Mouse (Mus musculus) heart, adult 2 months (tissue): ENCODE results near the gene Rassf2.

Experiments used
- CTCF ChIP-seq: fragments of 200-600 bp; IDR thresholded peaks from 2 replicates; pipeline ENCODE4 v1.8.1; 2022; ENCODE audit warnings: antibody characterized with exemption, mild to moderate bottlenecking, moderate library complexity
- POLR2A ChIP-seq: fragments of 200-500 bp; IDR thresholded peaks from 2 replicates; pipeline ENCODE4 v1.6.1; 2011; ENCODE audit warnings: mild to moderate bottlenecking, low read depth, low read length, control low read depth; ENCODE audit not compliant: insufficient read depth

DNA sequence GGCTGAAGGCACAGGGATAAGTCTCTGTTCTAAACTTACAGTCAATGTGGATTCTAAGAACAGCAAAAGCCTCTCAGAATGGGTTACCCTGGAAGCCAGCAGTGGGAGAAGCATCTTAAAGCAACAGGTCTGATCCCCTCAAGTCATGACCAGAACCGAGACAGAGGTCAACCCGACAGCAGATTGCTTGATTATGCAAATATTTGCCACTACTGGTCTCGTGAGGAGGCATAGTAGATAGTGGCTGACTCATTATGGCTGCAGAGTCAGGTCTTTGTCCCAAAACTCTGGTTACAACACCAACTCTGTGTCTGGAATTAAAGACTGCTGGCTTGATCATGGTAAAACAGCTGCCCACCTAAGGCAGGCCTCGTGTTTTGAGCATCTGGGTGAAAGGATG, 11.9 kb downstream of the Rassf2 start:
- no peak for TF ChIP-seq POLR2A
- no peak for TF ChIP-seq CTCF
